Mouse (Mus musculus): Measurements from ENCODE around the gene 2310009B15Rik.

Gene 2310009B15Rik

GRCm38 (mm10) chr1:138856101-138856950 is at the start of gene 2310009B15Rik:
Gene 2310009B15Rik, minus strand, starts transcription at chr1:138856852.
- in situ Hi-C loops (cut with MboI; ENCODE audit: unreplicated experiment in 2 of 2) = loop anchor here in 1 of 2 experiments (10.0 to 25.0 kb wide), 2 partner anchors 106 to 208 kb away; partner anchors contain the start of gene Dennd1b

GRCm38 (mm10) chr1:138906256-138906655 is 49.6 kb upstream of the 2310009B15Rik start:
- in situ Hi-C loops (cut with MboI; ENCODE audit: unreplicated experiment in 2 of 2) = no loop called here

GRCm38 (mm10) chr1:138905092-138905765 is 48.6 kb upstream of the 2310009B15Rik start:
- in situ Hi-C loops (cut with MboI; ENCODE audit: unreplicated experiment in 2 of 2) = no loop called here

- in situ Hi-C loops (cut with MboI; ENCODE audit: unreplicated experiment in 2 of 2) = no loop called here
Observed at GRCm38 (mm10) chr1:138903894-138904293, 47.2 kb upstream of the 2310009B15Rik start.

- in situ Hi-C loops (cut with MboI; ENCODE audit: unreplicated experiment in 2 of 2) = no loop called here
Observed at GRCm38 (mm10) chr1:138901431-138902117, 44.9 kb upstream of the 2310009B15Rik start.

- in situ Hi-C loops (cut with MboI; ENCODE audit: unreplicated experiment in 2 of 2) = no loop called here
Observed at GRCm38 (mm10) chr1:138896088-138896487, 39.4 kb upstream of the 2310009B15Rik start.

GRCm38 (mm10) chr1:138877470-138878254 is 21.0 kb upstream of the 2310009B15Rik start:
- in situ Hi-C loops (cut with MboI; ENCODE audit: unreplicated experiment in 2 of 2) = no loop called here

GRCm38 (mm10) chr1:138876371-138877045 is 19.9 kb upstream of the 2310009B15Rik start:
- in situ Hi-C loops (cut with MboI; ENCODE audit: unreplicated experiment in 2 of 2) = no loop called here

GRCm38 (mm10) chr1:138850823-138851222 is 5.8 kb downstream of the 2310009B15Rik start:
- in situ Hi-C loops (cut with MboI; ENCODE audit: unreplicated experiment in 2 of 2) = loop anchor here in 1 of 2 experiments (10.0 to 25.0 kb wide), 2 partner anchors 111 to 214 kb away; partner anchors contain the start of gene Dennd1b

- in situ Hi-C loops (cut with MboI; ENCODE audit: unreplicated experiment in 2 of 2) = loop anchor here in 1 of 2 experiments (10.0 to 25.0 kb wide), 2 partner anchors 112 to 215 kb away; partner anchors contain the start of gene Dennd1b
Observed at GRCm38 (mm10) chr1:138850161-138850539, 6.5 kb downstream of the 2310009B15Rik start.

GRCm38 (mm10) chr1:138849531-138850160 is 7.0 kb downstream of the 2310009B15Rik start:
- in situ Hi-C loops (cut with MboI; ENCODE audit: unreplicated experiment in 2 of 2) = loop anchor here (10.0 to 25.0 kb wide), 5 partner anchors 113 to 1688 kb away; partner anchors contain the start of gene Dennd1b (in 2 of the 2)

- in situ Hi-C loops (cut with MboI; ENCODE audit: unreplicated experiment in 2 of 2) = loop anchor here (10.0 to 25.0 kb wide), 3 partner anchors 116 to 1689 kb away; partner anchors contain the start of gene Dennd1b (in 1 of the 2)
Observed at GRCm38 (mm10) chr1:138848511-138849109, 8.0 kb downstream of the 2310009B15Rik start, which contains the start of gene Lhx9. Gene Lhx9, minus strand, starts transcription at chr1:138848577.

GRCm38 (mm10) chr1:138848026-138848425 is 8.6 kb downstream of the 2310009B15Rik start:
- in situ Hi-C loops (cut with MboI; ENCODE audit: unreplicated experiment in 2 of 2) = loop anchor here (10.0 to 25.0 kb wide), 3 partner anchors 117 to 1689 kb away; partner anchors contain the start of gene Dennd1b (in 1 of the 2)

- in situ Hi-C loops (cut with MboI; ENCODE audit: unreplicated experiment in 2 of 2) = loop anchor here (10.0 to 25.0 kb wide), 3 partner anchors 118 to 1690 kb away; partner anchors contain the start of gene Dennd1b (in 1 of the 2)
Observed at GRCm38 (mm10) chr1:138847146-138847545, 9.5 kb downstream of the 2310009B15Rik start.

- in situ Hi-C loops (cut with MboI; ENCODE audit: unreplicated experiment in 2 of 2) = loop anchor here (10.0 to 25.0 kb wide), 3 partner anchors 118 to 1691 kb away; partner anchors contain the start of gene Dennd1b (in 1 of the 2)
Observed at GRCm38 (mm10) chr1:138846581-138846980, 10.1 kb downstream of the 2310009B15Rik start.

- in situ Hi-C loops (cut with MboI; ENCODE audit: unreplicated experiment in 2 of 2) = loop anchor here (10.0 to 25.0 kb wide), 3 partner anchors 119 to 1691 kb away; partner anchors contain the start of gene Dennd1b (in 1 of the 2)
Observed at GRCm38 (mm10) chr1:138846131-138846530, 10.5 kb downstream of the 2310009B15Rik start.

GRCm38 (mm10) chr1:138845481-138845880 is 11.2 kb downstream of the 2310009B15Rik start:
- in situ Hi-C loops (cut with MboI; ENCODE audit: unreplicated experiment in 2 of 2) = loop anchor here (10.0 to 25.0 kb wide), 3 partner anchors 119 to 1692 kb away; partner anchors contain the start of gene Dennd1b (in 1 of the 2)
